Mouse (Mus musculus): Measurements from ENCODE around the gene Paics. TPM values are rescaled to one million over a fixed set of nuclear protein-coding genes. Genes with fewer than 3 reads are reported as not detected.
A peak's percentile ranks its signal among the peaks of the same experiment; 100 is the strongest.

The Paics gene
- total and polyA plus RNA-seq, 3 experiments: 78.3 to 158 (median 140) TPM

- Histone ChIP-seq H3K4me1 (ENCODE audit: control insufficient read depth, insufficient read depth, low read length) (peaks cover 8% of the 10 kb centered on the region; the same call in 1 of the 2 replicates), H3K27me3 (ENCODE audit: control insufficient read depth, insufficient read depth, low read length) (no peaks in the 10 kb centered on the region), H3K27ac (peak overlapping the region; percentile 34), H3K4me3 (0 out of 2 replicates have a peak overlapping the region, but pooled peaks have one; percentile 2), H3K79me2 (replicated peaks; ENCODE audit: control insufficient read depth, insufficient read depth, low read length) (peaks cover 1% of the 10 kb centered on the region; the same call in 1 of the 2 replicates), H3K36me3 (ENCODE audit: control insufficient read depth, insufficient read depth, low read length) (peaks cover 14% of the 10 kb centered on the region), H3K9ac (ENCODE audit: low read depth, low read length) (no peak overlapping the region)
- no peak for TF ChIP-seq EP300 (IDR thresholded peaks at IDR 0.05; ENCODE audit: insufficient read depth, low read depth, low read length)
- TF ChIP-seq CTCF (IDR thresholded peaks at IDR 0.05): no peak
- no peak for TF ChIP-seq POLR2A (IDR thresholded peaks at IDR 0.05; ENCODE audit: insufficient read depth, low read depth, low read length)
- intact Hi-C loops (cut with DNase I): no loop called here
- 16% methylated on average over 4 of the region's 4 CpGs for WGBS
- DNase-seq: no peak
Measured at GRCm38 (mm10) chr5:76947142-76947541, 4.0 kb upstream of the Paics start.

GRCm38 (mm10) chr5:76947758-76948157 lies 3.3 kb upstream of the Paics start:
- Histone ChIP-seq H3K4me1 (ENCODE audit: control insufficient read depth, insufficient read depth, low read length) (peaks cover 10% of the 10 kb centered on the region), H3K9ac (ENCODE audit: low read depth, low read length) (no peak overlapping the region), H3K4me3 (no peak overlapping the region), H3K79me2 (replicated peaks; ENCODE audit: control insufficient read depth, insufficient read depth, low read length) (peaks cover 1% of the 10 kb centered on the region; the same call in 1 of the 2 replicates), H3K27me3 (ENCODE audit: control insufficient read depth, insufficient read depth, low read length) (no peaks in the 10 kb centered on the region), H3K27ac (no peak overlapping the region; the same call in 1 of the 2 replicates), H3K36me3 (ENCODE audit: control insufficient read depth, insufficient read depth, low read length) (peaks cover 18% of the 10 kb centered on the region)
- 77% methylated on average over 4 of the region's 4 CpGs for WGBS
- no peak for DNase-seq
- intact Hi-C loops (cut with DNase I): no loop called here
- TF ChIP-seq POLR2A (IDR thresholded peaks at IDR 0.05; ENCODE audit: insufficient read depth, low read depth, low read length): no peak
- TF ChIP-seq EP300 (IDR thresholded peaks at IDR 0.05; ENCODE audit: insufficient read depth, low read depth, low read length): no peak
- no peak for TF ChIP-seq CTCF (IDR thresholded peaks at IDR 0.05)

- peak overlapping the region; percentile 76 for H3K27ac ChIP-seq
- H3K79me2 ChIP-seq (replicated peaks; ENCODE audit: control insufficient read depth, insufficient read depth, low read length): peaks cover 2% of the 10 kb centered on the region
- TF ChIP-seq EP300 (IDR thresholded peaks at IDR 0.05; ENCODE audit: insufficient read depth, low read depth, low read length) (no peak), POLR2A (IDR thresholded peaks at IDR 0.05; ENCODE audit: insufficient read depth, low read depth, low read length) (no peak), CTCF (IDR thresholded peaks at IDR 0.05) (no peak)
- intact Hi-C loops (cut with DNase I): loop anchor here (1.0 to 2.0 kb wide), 2 partner anchors 24 to 45 kb away; partner anchors contain the start of genes Aasdh and Srp72
- 1% methylated on average over 24 of the region's 24 CpGs for WGBS
- no peaks in the 10 kb centered on the region for H3K27me3 ChIP-seq (ENCODE audit: control insufficient read depth, insufficient read depth, low read length)
- H3K4me3 ChIP-seq: peak overlapping the region; percentile 77
- peaks cover 24% of the 10 kb centered on the region for H3K36me3 ChIP-seq (ENCODE audit: control insufficient read depth, insufficient read depth, low read length)
- H3K9ac ChIP-seq (ENCODE audit: low read depth, low read length): peak overlapping the region; percentile 55
- peaks cover 18% of the 10 kb centered on the region for H3K4me1 ChIP-seq (ENCODE audit: control insufficient read depth, insufficient read depth, low read length)
- DNase-seq: no peak
Measured at GRCm38 (mm10) chr5:76950343-76951105, 583 bp upstream of the Paics start.

GRCm38 (mm10) chr5:76952112-76953040 lies 1.3 kb downstream of the Paics start:
- Histone ChIP-seq H3K79me2 (replicated peaks; ENCODE audit: control insufficient read depth, insufficient read depth, low read length) (peaks cover 2% of the 10 kb centered on the region), H3K4me1 (ENCODE audit: control insufficient read depth, insufficient read depth, low read length) (peaks cover 15% of the 10 kb centered on the region), H3K4me3 (peak overlapping the region; percentile 77), H3K27ac (peak overlapping the region; percentile 92), H3K27me3 (ENCODE audit: control insufficient read depth, insufficient read depth, low read length) (no peaks in the 10 kb centered on the region), H3K9ac (ENCODE audit: low read depth, low read length) (peak overlapping the region; percentile 84), H3K36me3 (ENCODE audit: control insufficient read depth, insufficient read depth, low read length) (peaks cover 20% of the 10 kb centered on the region)
- no peak for TF ChIP-seq EP300 (IDR thresholded peaks at IDR 0.05; ENCODE audit: insufficient read depth, low read depth, low read length)
- no peak for TF ChIP-seq CTCF (IDR thresholded peaks at IDR 0.05)
- no peak for TF ChIP-seq POLR2A (IDR thresholded peaks at IDR 0.05; ENCODE audit: insufficient read depth, low read depth, low read length)
- DNase-seq: no peak
- intact Hi-C loops (cut with DNase I): no loop called here
- 8% methylated on average over 7 of the region's 7 CpGs for WGBS

GRCm38 (mm10) chr5:76953794-76954193 lies 2.7 kb downstream of the Paics start:
- no peak overlapping the region for H3K4me3 ChIP-seq
- H3K36me3 ChIP-seq (ENCODE audit: control insufficient read depth, insufficient read depth, low read length): peaks cover 23% of the 10 kb centered on the region
- H3K9ac ChIP-seq (ENCODE audit: low read depth, low read length): no peak overlapping the region
- H3K4me1 ChIP-seq (ENCODE audit: control insufficient read depth, insufficient read depth, low read length): peaks cover 10% of the 10 kb centered on the region
- TF ChIP-seq CTCF (IDR thresholded peaks at IDR 0.05): no peak
- no peak for TF ChIP-seq EP300 (IDR thresholded peaks at IDR 0.05; ENCODE audit: insufficient read depth, low read depth, low read length)
- no peak for TF ChIP-seq POLR2A (IDR thresholded peaks at IDR 0.05; ENCODE audit: insufficient read depth, low read depth, low read length)
- H3K27ac ChIP-seq: no peak overlapping the region
- H3K27me3 ChIP-seq (ENCODE audit: control insufficient read depth, insufficient read depth, low read length): no peaks in the 10 kb centered on the region
- no peak for DNase-seq
- H3K79me2 ChIP-seq (replicated peaks; ENCODE audit: control insufficient read depth, insufficient read depth, low read length): peaks cover 2% of the 10 kb centered on the region
- WGBS: 40% methylated on average over 3 of the region's 3 CpGs
- intact Hi-C loops (cut with DNase I): no loop called here

Measured in heart, adult 2 months (tissue).